Mouse (Mus musculus): ENCODE results near the gene Pilra. TPM values are rescaled to one million over a fixed set of nuclear protein-coding genes. Genes with fewer than 3 reads are reported as not detected.
"Not testable (repeated sequence)": the region's sequence is repeated elsewhere in the genome, so short reads cannot be mapped to it uniquely, and the experiment has no call there.

The Pilra gene
- total RNA-seq (2021): 0.67 and 2.8 TPM in 2 replicates
- long read RNA-seq, partial matches to known transcripts: 0 of 2 reads
- long read RNA-seq, other reads (novel, unspliced or antisense): 0 of 2 reads

- not testable (repeated sequence) for DNase-seq
Observed at GRCm38 (mm10) chr5:137835966-137836520, at the start of gene Pilra. TSS of gene Pilra (minus strand) at chr5:137836281.

DNA sequence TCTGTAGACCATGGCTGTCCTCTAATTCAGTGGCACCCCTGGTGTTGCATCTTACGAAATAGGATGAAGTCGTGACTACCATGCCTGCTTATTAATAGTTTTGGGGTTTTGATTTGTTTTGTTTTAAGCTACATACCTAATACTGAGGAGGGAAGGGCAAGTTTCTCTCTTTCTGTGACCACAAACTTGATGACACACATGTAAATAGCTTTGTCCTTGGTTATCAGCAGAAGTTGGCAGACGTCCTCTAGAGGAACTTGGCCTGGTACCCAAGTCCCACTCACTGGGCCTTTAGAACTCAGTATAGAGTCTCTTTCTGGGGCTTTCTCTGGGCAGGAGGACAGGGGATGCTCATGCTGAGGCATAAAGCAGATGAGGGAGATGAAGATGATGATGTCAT lies 47.3 kb upstream of the Pilra start:
- DNase-seq: peak; percentile 21

DNA sequence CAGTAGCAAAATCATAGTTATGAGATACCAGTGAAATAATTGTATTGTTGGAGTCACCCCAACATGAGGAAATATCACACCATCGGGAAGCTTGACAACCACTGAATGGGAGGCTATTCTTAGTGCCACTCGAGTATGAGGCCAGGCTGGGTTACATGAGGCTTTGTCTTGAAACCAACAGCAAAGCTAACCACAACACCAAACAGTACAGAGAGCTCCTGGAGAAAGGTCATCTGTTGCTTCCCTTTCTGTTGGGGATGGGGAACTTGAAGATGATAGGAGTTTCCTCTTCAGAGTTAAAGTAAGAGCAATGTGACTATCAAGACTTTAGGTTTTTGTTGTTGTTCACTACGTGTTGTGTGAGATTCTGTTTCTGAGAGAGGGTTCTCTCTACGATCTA lies 46.8 kb upstream of the Pilra start:
- DNase-seq: no peak

GRCm38 (mm10) chr5:137877860-137878259 lies 41.8 kb upstream of the Pilra start:
- peak; percentile 43 for DNase-seq

- DNase-seq: no peak
Observed at GRCm38 (mm10) chr5:137875054-137875453, 39.0 kb upstream of the Pilra start.

GRCm38 (mm10) chr5:137872381-137872702 lies 36.3 kb upstream of the Pilra start:
- DNase-seq: not testable (repeated sequence)

- not testable (repeated sequence) for DNase-seq
Observed at GRCm38 (mm10) chr5:137871644-137872380, 35.7 kb upstream of the Pilra start, which contains the start of gene Pilrb2. TSS of gene Pilrb2 (minus strand) at chr5:137871815.

DNA sequence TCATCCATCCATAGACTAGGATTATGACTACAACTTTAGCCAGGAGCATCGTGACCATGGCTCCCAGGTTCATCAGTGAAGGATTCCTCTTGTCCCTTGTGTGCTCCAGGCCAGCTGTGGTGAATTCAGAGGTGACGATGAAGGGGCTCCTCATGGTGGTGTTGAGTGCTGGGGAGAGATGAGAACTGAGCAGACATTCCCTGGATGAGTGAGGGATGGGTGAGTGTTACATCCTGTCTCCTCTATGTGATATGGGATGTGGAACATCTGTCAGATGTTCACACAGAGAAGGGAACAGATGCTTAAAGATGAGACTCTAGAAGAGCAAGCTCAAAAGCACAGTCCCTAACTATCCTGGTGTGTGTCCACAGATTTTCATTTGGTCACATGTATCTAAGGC lies 32.5 kb upstream of the Pilra start:
- DNase-seq: not testable (repeated sequence)

- DNase-seq: not testable (repeated sequence)
Observed at GRCm38 (mm10) chr5:137864008-137864407, 27.9 kb upstream of the Pilra start.

DNA sequence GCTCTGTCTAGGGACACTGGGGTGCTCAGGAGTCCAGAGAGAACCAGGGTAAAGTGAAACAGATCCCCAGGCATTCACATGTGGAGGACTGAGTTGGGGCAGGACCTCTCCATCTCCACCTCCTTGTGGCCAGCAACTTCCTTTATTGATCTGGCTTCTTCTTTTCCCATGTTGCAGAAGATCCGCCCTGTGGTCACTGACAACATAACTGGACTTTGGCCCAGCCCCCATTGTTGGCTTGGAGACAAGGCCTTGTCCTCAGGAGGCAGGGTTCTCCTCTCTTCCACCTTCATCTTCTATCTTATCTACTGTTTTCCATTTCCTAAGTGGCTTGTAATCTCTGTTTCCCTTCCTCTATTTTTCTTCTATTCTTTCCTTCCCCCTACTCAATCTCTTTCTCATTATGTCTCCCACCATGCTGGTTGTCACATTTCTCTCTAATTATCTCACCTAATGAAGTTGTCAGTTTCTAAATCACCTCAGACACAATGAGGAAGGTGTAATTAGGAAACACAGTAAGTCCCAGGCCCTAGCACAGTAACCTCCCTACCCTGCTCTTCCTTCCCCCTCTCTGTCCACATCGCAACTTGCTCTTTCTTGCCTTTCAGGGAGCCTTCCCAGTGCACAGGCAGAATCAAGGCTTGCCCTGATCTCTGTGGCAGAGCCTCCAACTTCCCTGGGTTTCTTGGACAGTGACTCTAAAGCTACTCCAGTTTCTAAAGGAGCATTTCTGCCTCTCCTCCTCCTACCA lies 22.1 kb upstream of the Pilra start, which contains the start of gene Pilrb1:
Pilrb1 (minus strand) TSS at position 147 of the 751 bp plus-strand sequence.
- DNase-seq: not testable (repeated sequence)

DNA sequence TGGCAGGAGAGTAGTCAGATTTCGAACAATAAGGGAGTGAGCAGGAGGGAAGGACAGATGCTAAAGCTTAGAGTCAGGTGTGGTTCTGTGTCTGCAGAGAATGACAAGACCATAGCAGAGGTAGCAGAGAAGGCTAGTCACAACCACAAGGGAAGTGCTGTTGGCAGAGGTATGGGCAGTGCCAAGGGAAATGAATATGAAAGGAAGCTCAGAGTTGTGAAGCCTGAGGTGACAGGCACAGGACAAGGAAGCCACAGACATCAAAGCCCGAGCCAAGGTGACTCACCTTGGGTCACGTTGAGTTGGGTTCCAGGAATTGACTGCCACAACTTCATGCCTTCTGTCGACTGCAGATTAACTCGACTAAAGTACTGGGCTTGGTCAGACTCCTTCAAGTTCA lies 20.8 kb upstream of the Pilra start:
- DNase-seq: not testable (repeated sequence)

DNA sequence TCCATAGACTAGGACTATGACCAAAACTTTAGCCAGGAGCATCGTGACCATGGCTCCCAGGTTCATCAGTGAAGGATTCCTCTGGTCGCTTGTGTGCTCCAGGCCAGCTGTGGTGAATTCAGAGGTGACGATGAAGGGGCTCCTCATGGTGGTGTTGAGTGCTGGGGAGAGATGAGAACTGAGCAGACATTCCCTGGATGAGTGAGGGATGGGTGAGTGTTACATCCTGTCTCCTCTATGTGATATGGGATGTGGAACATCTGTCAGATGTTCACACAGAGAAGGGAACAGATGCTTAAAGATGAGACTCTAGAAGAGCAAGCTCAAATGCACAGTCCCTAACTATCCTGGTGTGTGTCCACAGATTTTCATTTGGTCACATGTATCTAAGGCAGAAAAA lies 18.8 kb upstream of the Pilra start:
- not testable (repeated sequence) for DNase-seq

- not testable (repeated sequence) for DNase-seq
Observed at GRCm38 (mm10) chr5:137850313-137850712, 14.2 kb upstream of the Pilra start.

GRCm38 (mm10) chr5:137837110-137837509 lies 1.0 kb upstream of the Pilra start:
- not testable (repeated sequence) for DNase-seq

DNA sequence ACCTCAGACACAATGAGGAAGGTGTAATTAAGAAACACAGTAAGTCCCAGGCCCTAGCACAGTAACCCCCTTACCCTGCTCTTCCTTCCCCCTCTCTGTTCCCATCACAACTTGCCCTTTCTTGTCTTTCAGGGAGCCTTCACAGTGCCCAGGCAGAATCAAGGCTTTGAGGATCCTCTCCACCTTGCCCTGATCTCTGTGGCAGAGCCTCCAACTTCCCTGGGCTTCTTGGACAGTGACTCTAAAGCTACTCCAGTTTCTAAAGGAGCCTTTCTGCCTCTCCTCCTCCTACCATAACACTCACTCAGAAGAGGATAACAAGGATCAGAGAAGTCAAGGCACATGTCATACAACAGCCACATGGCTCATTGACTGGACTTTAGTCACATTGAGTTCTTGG lies 530 bp upstream of the Pilra start:
- no peak for DNase-seq

DNA sequence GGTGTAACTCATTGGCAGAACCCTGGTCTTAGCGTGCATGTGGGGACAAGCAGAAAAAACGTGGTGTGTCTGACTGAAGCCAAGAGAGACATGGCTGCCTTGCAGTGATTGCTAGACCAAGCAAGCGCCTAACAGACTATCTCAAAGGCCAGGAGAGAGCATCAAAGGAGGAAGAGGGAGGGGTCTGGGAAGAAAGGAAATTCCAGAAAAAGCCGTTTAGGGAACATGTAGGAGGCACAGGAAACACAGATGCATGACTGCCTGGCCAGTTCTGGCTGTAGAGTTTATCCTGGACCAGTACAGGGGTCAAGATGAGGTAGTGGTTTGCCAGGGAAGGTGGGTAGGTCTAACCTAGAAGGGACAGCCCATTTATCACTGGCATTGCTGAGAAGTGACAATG lies 2.6 kb downstream of the Pilra start:
- no peak for DNase-seq

- DNase-seq: no peak
Observed at GRCm38 (mm10) chr5:137831506-137831905, 4.6 kb downstream of the Pilra start.

DNA sequence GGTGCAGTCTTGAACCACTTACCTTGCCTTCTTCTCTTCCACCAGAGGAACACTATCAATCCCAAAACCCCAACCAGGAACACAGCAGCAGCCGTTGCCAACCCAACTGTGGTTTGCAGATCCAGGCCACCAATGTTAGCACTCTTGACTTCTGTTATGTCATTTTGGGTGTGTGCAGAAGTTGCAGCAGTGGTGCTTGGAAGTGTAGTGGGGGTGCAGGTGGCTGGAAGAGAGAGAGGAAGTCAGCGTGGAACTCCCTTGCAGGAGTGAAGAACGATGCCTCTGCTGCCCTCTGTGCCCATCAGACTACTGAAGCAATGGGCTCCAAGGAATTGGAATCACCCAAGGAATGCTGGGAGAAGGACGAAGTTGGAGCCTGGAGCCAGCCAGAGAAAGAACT lies 5.0 kb downstream of the Pilra start:
- DNase-seq: no peak

DNA sequence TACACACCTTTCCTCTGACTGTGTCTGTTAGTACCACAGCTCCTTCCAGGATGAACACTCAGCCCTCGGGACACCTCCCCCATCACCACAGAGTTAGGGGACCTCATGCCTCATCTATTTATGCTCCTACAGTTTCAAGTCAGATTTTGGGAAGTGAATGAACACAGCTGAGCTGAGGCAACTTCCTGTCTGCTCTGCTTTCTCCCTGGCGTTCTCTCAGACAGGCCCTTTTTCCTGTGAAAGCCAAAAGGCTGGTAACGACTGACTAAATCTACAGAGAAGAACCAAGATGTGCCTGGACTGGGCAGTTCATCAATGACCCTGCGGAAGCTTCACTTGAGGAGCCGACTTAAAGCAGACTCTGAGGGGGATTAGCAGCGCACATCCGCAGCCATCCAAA lies 5.8 kb downstream of the Pilra start:
- DNase-seq: no peak

DNA sequence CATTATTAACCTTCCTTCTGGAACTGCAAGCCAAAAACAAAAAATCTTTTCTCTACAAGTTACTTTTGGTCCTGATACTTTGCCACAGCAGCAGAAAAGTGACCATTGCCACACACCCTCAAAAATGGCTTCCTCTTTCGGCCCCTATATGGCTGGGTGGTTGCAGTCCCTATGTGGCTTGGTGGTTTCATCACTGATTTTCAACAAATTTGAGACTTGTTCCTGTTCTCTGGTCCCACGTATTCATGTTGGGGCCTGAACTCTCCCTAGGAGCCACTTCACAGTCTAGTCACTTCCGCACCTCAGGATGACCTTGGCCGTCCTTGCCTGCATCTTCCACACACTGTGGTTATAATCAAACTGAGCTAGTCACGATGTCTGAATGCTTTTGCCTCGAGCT lies 7.4 kb downstream of the Pilra start:
- no peak for DNase-seq

GRCm38 (mm10) chr5:137826421-137826820 lies 9.7 kb downstream of the Pilra start:
- DNase-seq: no peak

DNA sequence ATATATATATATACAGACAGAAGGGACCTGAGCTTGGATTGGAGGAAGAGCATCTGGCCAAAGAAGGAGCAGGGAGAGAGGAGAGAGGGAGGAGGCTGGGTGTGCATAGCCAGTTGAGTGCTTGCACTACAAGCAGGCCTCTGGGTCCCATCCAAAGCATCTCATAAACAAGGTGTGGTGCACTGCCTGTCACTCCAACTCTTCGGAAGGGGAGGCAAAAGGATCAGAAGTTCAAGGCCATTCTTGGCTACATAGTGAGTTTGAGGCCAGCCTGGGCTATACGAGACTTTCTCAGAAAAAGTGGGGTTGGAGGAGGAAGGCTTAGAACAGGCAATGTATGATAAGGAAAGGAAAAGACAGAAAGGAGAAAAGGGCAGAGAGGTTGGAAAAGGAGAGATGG lies 10.1 kb downstream of the Pilra start:
- DNase-seq: no peak

- DNase-seq: no peak
Observed at GRCm38 (mm10) chr5:137825030-137825429, 11.1 kb downstream of the Pilra start.

Measured in adrenal gland, postnatal 25 days (tissue).